Mouse (Mus musculus): Measurements from ENCODE around the gene Cog1. TPM values are rescaled to one million over a fixed set of nuclear protein-coding genes. Genes with fewer than 3 reads are reported as not detected.

Cog1 gene
- polyA plus RNA-seq, 1 experiment from 2014 or later: 42.1 TPM

- WGBS: 69% methylated on average over 7 of the region's 7 CpGs
- no peaks in the 10 kb centered on the region for H3K36me3 ChIP-seq
- H3K27me3 ChIP-seq: peaks cover 3% of the 10 kb centered on the region; the same call in 1 of the 2 replicates
- no peak overlapping the region for H3K4me2 ChIP-seq (replicated peaks)
- H3K27ac ChIP-seq: no peak overlapping the region
- H3K4me1 ChIP-seq: peaks cover 17% of the 10 kb centered on the region
- no peaks in the 10 kb centered on the region for H3K9me3 ChIP-seq (replicated peaks)
- no peak overlapping the region for H3K4me3 ChIP-seq
- H3K9ac ChIP-seq: no peak overlapping the region
- no peak for ATAC-seq (ENCODE audit: low FRiP score)
Observed at GRCm38 (mm10) chr11:113715078-113715674, 66.2 kb downstream of the Cog1 start.

GRCm38 (mm10) chr11:113716132-113716531, 67.2 kb downstream of the Cog1 start:
- WGBS: 92% methylated on average over 2 of the region's 2 CpGs
- H3K36me3 ChIP-seq: no peaks in the 10 kb centered on the region
- H3K9me3 ChIP-seq (replicated peaks): no peaks in the 10 kb centered on the region
- H3K27me3 ChIP-seq: peaks cover 3% of the 10 kb centered on the region; the same call in 1 of the 2 replicates
- no peak overlapping the region for H3K9ac ChIP-seq
- H3K4me2 ChIP-seq (replicated peaks): no peak overlapping the region
- H3K27ac ChIP-seq: no peak overlapping the region
- no peak for ATAC-seq (ENCODE audit: low FRiP score)
- no peak overlapping the region for H3K4me3 ChIP-seq
- peaks cover 8% of the 10 kb centered on the region for H3K4me1 ChIP-seq

Other genes starting within 250 kb of the Cog1 start
- gene Sstr2, start 29.8 kb upstream of the Cog1 start, polyA plus RNA-seq (2016; fragmentation: Nextera tagmentation; extraction: Ambion mirVana): 35.3 and 37.8 TPM in 2 replicates
- 32.3 and 33.5 TPM in 2 replicates for gene Slc39a11, start 910 bp downstream of the Cog1 start, polyA plus RNA-seq (2016; fragmentation: Nextera tagmentation; extraction: Ambion mirVana)
- 49.9 and 50.4 TPM in 2 replicates for gene Fam104a, start 35.0 kb downstream of the Cog1 start, polyA plus RNA-seq (2016; fragmentation: Nextera tagmentation; extraction: Ambion mirVana)
- 23.8 and 25.9 TPM in 2 replicates for gene D11Wsu47e, start 35.2 kb downstream of the Cog1 start, polyA plus RNA-seq (2016; fragmentation: Nextera tagmentation; extraction: Ambion mirVana)
- 0.15 and 0.31 TPM in 2 replicates for gene Cpsf4l, start 60.8 kb downstream of the Cog1 start, polyA plus RNA-seq (2016; fragmentation: Nextera tagmentation; extraction: Ambion mirVana)
- 98.7 and 106 TPM in 2 replicates for gene Cdc42ep4, start 102.7 kb downstream of the Cog1 start, polyA plus RNA-seq (2016; fragmentation: Nextera tagmentation; extraction: Ambion mirVana)

All from hindbrain, embryonic 12.5 days (tissue).